Mouse (Mus musculus): ENCODE data around the gene Oaz1.

GRCm38 (mm10) chr10:80870993-80871392 lies 44.5 kb downstream of the Oaz1 start:
- TF ChIP-seq CTCF (IDR thresholded peaks at IDR 0.05; ENCODE audit: low read depth, low read length) (no peak), POLR2AphosphoS5 (IDR thresholded peaks at IDR 0.05; ENCODE audit: insufficient replicate concordance, low read depth, low read length) (no peak)
